Mouse (Mus musculus) kidney, postnatal 0 days (tissue): ENCODE data around the gene Tnfrsf22. TPM values are rescaled to one million over a fixed set of nuclear protein-coding genes. Genes with fewer than 3 reads are reported as not detected.
"Not testable (repeated sequence)": the region's sequence is repeated elsewhere in the genome, so short reads cannot be mapped to it uniquely, and the experiment has no call there.

ENCODE experiments used
- ATAC-seq: fragments of 200-750 bp; cut with Nextera tagmentation; replicated peaks from 2 replicates; pipeline ENCODE4 v1.8.0; 2017; ENCODE audit warnings: low read depth, moderate number of reproducible peaks, moderate TSS enrichment, moderate library complexity; ENCODE audit not compliant: low FRiP score
- DNase-seq: peaks from one replicate; pipeline ENCODE4 v3.0.0-alpha.2; 2016; ENCODE audit warnings: low spot score
- H3K27ac ChIP-seq: fragments of 300-500 bp; sonication (generic); 2 replicates; pipeline ENCODE4 v1.5.1; 2014; ENCODE audit warnings: mild to moderate bottlenecking
- H3K27me3 ChIP-seq: fragments of 300-500 bp; sonication (generic); 2 replicates; pipeline ENCODE4 v1.6.1; 2014; ENCODE audit warnings: low read length, mixed read lengths; ENCODE audit not compliant: insufficient read depth
- H3K36me3 ChIP-seq: fragments of 300-500 bp; sonication (generic); 2 replicates; pipeline ENCODE4 v1.6.1; 2014; ENCODE audit warnings: low read length, mixed read lengths; ENCODE audit not compliant: insufficient read depth
- H3K4me1 ChIP-seq: fragments of 300-500 bp; sonication (generic); replicated peaks from 2 replicates; pipeline ENCODE4 v1.6.1; 2014; ENCODE audit warnings: antibody characterized with exemption, low read length, mixed read lengths; ENCODE audit not compliant: insufficient read depth
- H3K4me2 ChIP-seq: fragments of 300-500 bp; sonication (generic); 2 replicates; pipeline ENCODE4 v1.6.1; 2014; ENCODE audit warnings: mild to moderate bottlenecking, low read length, moderate library complexity, mixed read lengths
- H3K4me3 ChIP-seq: fragments of 300-500 bp; sonication (generic); replicated peaks from 2 replicates; pipeline ENCODE4 v1.5.1; 2014; ENCODE audit warnings: low read depth, low read length
- H3K9ac ChIP-seq: fragments of 300-500 bp; sonication (generic); 2 replicates; pipeline ENCODE4 v1.6.1; 2014; ENCODE audit warnings: low read depth, low read length
- H3K9me3 ChIP-seq: fragments of 300-500 bp; sonication (generic); replicated peaks from 2 replicates; pipeline ENCODE4 v1.6.1; 2016; ENCODE audit warnings: low read length, inconsistent platforms, mixed read lengths
- CTCF ChIP-seq: IDR thresholded peaks from 2 replicates; pipeline ENCODE4 v1.5.1; 2016; ENCODE audit warnings: antibody characterized with exemption, low read depth, mild to moderate bottlenecking, moderate library complexity
- whole genome bisulfite sequencing: fragments of 180-500 bp; shearing (Covaris S2); extraction: QIAGEN DNeasy Blood & Tissue Kit; methylation state at CpG from one replicate; pipeline ENCODE4 v1.1.7; 2014; 5-methylcytosine and 5-hydroxymethylcytosine counted together
- polyA plus RNA-seq: library from polyadenylated mRNA; unstranded; fragments of >200 nt; fragmentation: Nextera tagmentation; extraction: Ambion mirVana; gene quantifications from 2 replicates; pipeline ENCODE4 v1.2.1, GENCODE M21; 2015

Tnfrsf22 gene
- polyA plus RNA-seq, 1 experiment from 2014 or later: 11.1 TPM

GRCm38 (mm10) chr7:143666427-143667311 lies 17.2 kb upstream of the Tnfrsf22 start:
- Histone ChIP-seq H3K9ac (no peak overlapping the region), H3K27ac (no peak overlapping the region), H3K27me3 (no peaks in the 10 kb centered on the region), H3K4me1 (no peaks in the 10 kb centered on the region), H3K4me2 (no peak overlapping the region), H3K4me3 (no peak overlapping the region), H3K9me3 (no peaks in the 10 kb centered on the region), H3K36me3 (no peaks in the 10 kb centered on the region)
- DNase-seq: no peak
- no peak for ATAC-seq
- TF ChIP-seq CTCF: no peak

DNA sequence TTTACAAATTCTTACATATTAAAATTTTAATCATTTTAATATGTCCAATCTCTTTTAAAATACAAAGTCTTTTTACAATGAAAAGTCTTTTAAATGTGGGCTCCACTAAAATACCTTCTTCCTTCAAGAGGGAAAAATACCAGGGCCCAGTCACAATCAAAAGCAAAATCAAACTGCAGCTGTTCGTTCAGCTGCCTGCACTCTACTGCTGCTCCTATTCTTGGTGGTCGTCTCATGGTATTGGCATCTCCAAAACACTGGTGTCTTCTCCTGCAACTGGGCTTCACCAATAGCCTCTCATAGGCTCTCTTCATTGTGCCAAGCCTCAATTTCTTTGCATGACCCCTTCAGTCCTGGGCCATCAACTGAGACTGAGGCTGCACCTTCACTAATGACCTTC lies 14.0 kb upstream of the Tnfrsf22 start:
- ATAC-seq (no peak), DNase-seq (no peak)

DNA sequence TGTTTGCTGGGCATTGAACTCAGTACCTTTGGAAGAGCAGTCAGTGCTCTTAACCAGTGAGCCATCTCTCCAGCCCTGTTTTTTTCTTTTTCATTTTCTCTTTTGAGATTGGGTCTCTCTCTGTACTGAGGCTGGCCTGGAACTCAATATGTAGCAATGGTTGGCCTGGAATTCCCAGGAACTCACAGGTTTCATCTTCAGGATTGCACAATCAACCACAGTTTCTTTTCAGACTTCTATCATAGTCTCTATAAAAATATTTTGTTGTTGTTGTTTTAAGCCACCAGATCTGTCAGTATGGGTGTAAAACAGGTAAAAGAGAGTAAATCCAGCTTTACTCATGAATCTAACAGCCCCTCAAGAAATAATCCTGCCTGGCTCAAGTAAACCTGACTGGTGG lies 11.3 kb upstream of the Tnfrsf22 start:
- DNase-seq (no peak), ATAC-seq (no peak)
- no peak overlapping the region for H3K4me3 ChIP-seq
- H3K9ac ChIP-seq: no peak overlapping the region
- H3K9me3 ChIP-seq: no peaks in the 10 kb centered on the region
- H3K27ac ChIP-seq: no peak overlapping the region
- no peak for TF ChIP-seq CTCF
- H3K36me3 ChIP-seq: no peaks in the 10 kb centered on the region
- H3K27me3 ChIP-seq: no peaks in the 10 kb centered on the region
- no peak overlapping the region for H3K4me2 ChIP-seq
- no peaks in the 10 kb centered on the region for H3K4me1 ChIP-seq

More for the DNA sequence above, 14.0 kb upstream of the Tnfrsf22 start:
- Histone ChIP-seq H3K9me3 (no peaks in the 10 kb centered on the region), H3K36me3 (no peaks in the 10 kb centered on the region), H3K4me2 (no peak overlapping the region), H3K27ac (no peak overlapping the region), H3K9ac (no peak overlapping the region), H3K4me1 (no peaks in the 10 kb centered on the region), H3K4me3 (no peak overlapping the region), H3K27me3 (no peaks in the 10 kb centered on the region)
- WGBS: 85% methylated on average over 2 of the region's 2 CpGs
- no peak for TF ChIP-seq CTCF

GRCm38 (mm10) chr7:143649769-143650346 lies 397 bp upstream of the Tnfrsf22 start:
- H3K4me1 ChIP-seq, H3K27me3 ChIP-seq, ATAC-seq, H3K4me3 ChIP-seq, H3K9ac ChIP-seq, DNase-seq, H3K27ac ChIP-seq, H3K36me3 ChIP-seq, H3K9me3 ChIP-seq: not testable (repeated sequence)
- H3K4me2 ChIP-seq: peak overlapping the region; percentile 71; the same call in 1 of the 2 replicates
- 38% methylated on average over 10 of the region's 10 CpGs for WGBS

DNA sequence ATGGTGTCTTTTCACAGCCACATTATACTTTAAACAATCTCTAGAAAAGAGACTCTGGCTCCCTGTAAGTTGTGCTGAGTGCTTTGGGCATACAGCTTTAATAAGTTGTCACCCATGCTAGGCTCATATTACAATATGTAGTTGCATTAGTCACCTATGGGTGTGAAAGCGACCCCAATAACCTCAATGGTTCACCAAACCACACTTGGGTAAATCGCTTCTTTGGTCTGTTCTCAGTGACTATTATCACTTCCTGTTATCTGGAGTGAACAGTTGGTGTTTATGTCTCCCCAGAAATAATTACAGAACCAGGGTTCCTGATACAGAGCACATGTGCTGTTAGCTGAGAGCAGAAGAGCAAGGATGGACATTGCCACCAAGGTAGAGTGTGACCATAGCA lies 5.5 kb downstream of the Tnfrsf22 start:
- H3K27me3 ChIP-seq, H3K36me3 ChIP-seq, H3K4me2 ChIP-seq, H3K9ac ChIP-seq, H3K9me3 ChIP-seq, ATAC-seq, H3K4me1 ChIP-seq, DNase-seq, H3K4me3 ChIP-seq, H3K27ac ChIP-seq: not testable (repeated sequence)
- 87% methylated on average over 2 of the region's 2 CpGs for WGBS

GRCm38 (mm10) chr7:143636674-143637073 lies 12.8 kb downstream of the Tnfrsf22 start:
- WGBS: 100% methylated on average over 1 of the region's 1 CpGs
- H3K36me3 ChIP-seq: no peaks in the 10 kb centered on the region
- no peaks in the 10 kb centered on the region for H3K27me3 ChIP-seq
- no peak overlapping the region for H3K9ac ChIP-seq
- no peak for DNase-seq
- H3K4me3 ChIP-seq: no peak overlapping the region
- no peak for TF ChIP-seq CTCF
- no peaks in the 10 kb centered on the region for H3K9me3 ChIP-seq
- no peaks in the 10 kb centered on the region for H3K4me1 ChIP-seq
- no peak overlapping the region for H3K27ac ChIP-seq
- H3K4me2 ChIP-seq: no peak overlapping the region
- no peak for ATAC-seq
